In genomic region chr3:88983921-88984381, GRCm38 (mm10) we compare ENCODE assay signal across 13 mouse cellular contexts. TPM values are rescaled to one million over a fixed set of nuclear protein-coding genes. Genes with fewer than 3 reads are reported as not detected.
A peak's percentile ranks its signal among the peaks of the same experiment; 100 is the strongest.
DNase-seq lines count a peak whose midpoint lies in the region; ATAC-seq and TF ChIP-seq lines count a peak whose summit lies in the region.
"Had no signal": no experiment of that assay in that cellular context is flagged by ENCODE, and none has a peak within 500 bp of the region (broad histone marks: within the 10 kb centered on the region; RNA-seq: fewer than 3 reads in every experiment).

No protein-coding gene starts in this region.

- H3K9me3 ChIP-seq in forebrain, embryonic 15.5 days: no peaks in the 10 kb centered on the region
- H3K9me3 ChIP-seq: embryonic facial prominence, embryonic 12.5 days; heart, embryonic 13.5 days; limb, embryonic 12.5 days had no signal

- intact Hi-C loops in gastrocnemius, adult 2 months (cut with DNase I): no loop called here
- intact Hi-C loops in gastrocnemius, postnatal 36 days (cut with DNase I): loop anchor here (5.0 kb wide), 1 partner anchor 42 kb away; no protein-coding TSS in a partner anchor

- H3K9ac ChIP-seq in forebrain, embryonic 15.5 days (replicated peaks): no peak overlapping the region
- H3K9ac ChIP-seq: embryonic facial prominence, embryonic 12.5 days; heart, embryonic 13.5 days; limb, embryonic 12.5 days had no signal

- no peak overlapping the region for H3K4me2 ChIP-seq in forebrain, embryonic 15.5 days (replicated peaks)
- H3K4me2 ChIP-seq: embryonic facial prominence, embryonic 12.5 days; heart, embryonic 13.5 days; limb, embryonic 12.5 days had no signal

- DNase-seq in gastrocnemius, adult 2 months: no peak
- no peak for DNase-seq in gastrocnemius, postnatal 36 days
- DNase-seq in 3134 (ENCODE audit: extremely low read depth, insufficient read length, low spot score): peak; percentile 56
- DNase-seq in adrenal gland, adult 2 months: peak; percentile 83
- DNase-seq in ovary, postnatal 36 days (ENCODE audit: low spot score): no peak
- DNase-seq in urinary bladder, postnatal 10 days (ENCODE audit: low spot score): no peak
- DNase-seq: right cerebral cortex, adult 18-20 months; thymus, adult 2 months had no signal

- H3K4me3 ChIP-seq in gastrocnemius, adult 2 months: no peak overlapping the region
- no peak overlapping the region for H3K4me3 ChIP-seq in forebrain, embryonic 15.5 days
- H3K4me3 ChIP-seq: embryonic facial prominence, embryonic 12.5 days; heart, embryonic 13.5 days; limb, embryonic 12.5 days had no signal

- peaks cover 33% of the 10 kb centered on the region for H3K36me3 ChIP-seq in forebrain, embryonic 15.5 days

- peak overlapping the region; percentile 48 for H3K27ac ChIP-seq in gastrocnemius, adult 2 months
- peak overlapping the region; percentile 61; the same call in 1 of the 2 replicates for H3K27ac ChIP-seq in forebrain, embryonic 15.5 days (replicated peaks)
- H3K27ac ChIP-seq: embryonic facial prominence, embryonic 12.5 days; heart, embryonic 13.5 days; limb, embryonic 12.5 days had no signal

- WGBS in forebrain, embryonic 15.5 days: 29% methylated on average over 4 of the region's 4 CpGs

- peak; percentile 72 for ATAC-seq in forebrain, embryonic 15.5 days (replicated peaks)
- ATAC-seq in granulocyte monocyte progenitor cell, adult 5-6 weeks (replicated peaks; ENCODE audit: poor library complexity, severe bottlenecking): no peak

- peaks cover 33% of the 10 kb centered on the region for H3K4me1 ChIP-seq in forebrain, embryonic 15.5 days
- H3K4me1 ChIP-seq: embryonic facial prominence, embryonic 12.5 days; heart, embryonic 13.5 days; limb, embryonic 12.5 days had no signal

- H3K27me3 ChIP-seq in forebrain, embryonic 15.5 days: no peaks in the 10 kb centered on the region
- H3K27me3 ChIP-seq: embryonic facial prominence, embryonic 12.5 days; heart, embryonic 13.5 days; limb, embryonic 12.5 days had no signal

- TF ChIP-seq CTCF in gastrocnemius, adult 2 months (IDR thresholded peaks at IDR 0.05): no peak

RNA-seq across cellular contexts. Expression of gene Dap3, which starts 33.0 kb away (rescaled TPM):
- 10 to 100 TPM; 65.5 to 79.9 TPM for total RNA-seq in gastrocnemius, adult 2 months (2021)
- 10 to 100 TPM; 62.4 to 76.1 TPM for total RNA-seq in gastrocnemius, postnatal 36 days (2021)
- total RNA-seq in adrenal gland, adult 2 months (2021): 100 to 1,000 TPM; 129 to 130 TPM
- polyA plus RNA-seq in adrenal gland, adult 2 months (2012; rRNA removed): 26.2 and 30.4 TPM in 2 replicates
- polyA plus RNA-seq in forebrain, embryonic 15.5 days (2015; fragmentation: Nextera tagmentation; extraction: Ambion mirVana): 163 and 167 TPM in 2 replicates
- total RNA-seq in granulocyte monocyte progenitor cell, adult 5-6 weeks (2014; fragmentation: Nextera tagmentation): 86.8 and 108 TPM in 2 replicates
- total RNA-seq in granulocyte monocyte progenitor cell, adult 5-6 weeks (2017): 83.9 and 89.5 TPM in 2 replicates

RNA-seq across cellular contexts. Expression of gene Ash1l, which starts 33.5 kb away (rescaled TPM):
- total RNA-seq in gastrocnemius, adult 2 months (2021): 10 to 100 TPM; 34.2 to 35.6 TPM
- total RNA-seq in gastrocnemius, postnatal 36 days (2021): 10 to 100 TPM; 23.2 to 29.5 TPM
- 10 to 100 TPM; 38.3 to 57.0 TPM for total RNA-seq in adrenal gland, adult 2 months (2021)
- polyA plus RNA-seq in adrenal gland, adult 2 months (2012; rRNA removed): 3.9 and 4.9 TPM in 2 replicates
- 23.5 and 23.7 TPM in 2 replicates for polyA plus RNA-seq in forebrain, embryonic 15.5 days (2015; fragmentation: Nextera tagmentation; extraction: Ambion mirVana)
- 37.7 and 41.5 TPM in 2 replicates for total RNA-seq in granulocyte monocyte progenitor cell, adult 5-6 weeks (2014; fragmentation: Nextera tagmentation)
- 17.0 and 23.5 TPM in 2 replicates for total RNA-seq in granulocyte monocyte progenitor cell, adult 5-6 weeks (2017)

Comparison
In these comparisons a context has a peak if more than half of its experiments do, and no peak if none do; other contexts are left out.
1. DNase-seq: peak in 3134 (single experiment) and adrenal gland, adult 2 months (single experiment); none in gastrocnemius, adult 2 months (single experiment), gastrocnemius, postnatal 36 days (0 of 2), ovary, postnatal 36 days (single experiment) and urinary bladder, postnatal 10 days (single experiment).